Mouse (Mus musculus): ENCODE results near the gene Cmya5.

Gene Cmya5

GRCm38 (mm10) chr13:93062860-93063636 lies 81.5 kb downstream of the Cmya5 start:
- DNase-seq (ENCODE audit: low read depth, low spot score) = no peak

DNA sequence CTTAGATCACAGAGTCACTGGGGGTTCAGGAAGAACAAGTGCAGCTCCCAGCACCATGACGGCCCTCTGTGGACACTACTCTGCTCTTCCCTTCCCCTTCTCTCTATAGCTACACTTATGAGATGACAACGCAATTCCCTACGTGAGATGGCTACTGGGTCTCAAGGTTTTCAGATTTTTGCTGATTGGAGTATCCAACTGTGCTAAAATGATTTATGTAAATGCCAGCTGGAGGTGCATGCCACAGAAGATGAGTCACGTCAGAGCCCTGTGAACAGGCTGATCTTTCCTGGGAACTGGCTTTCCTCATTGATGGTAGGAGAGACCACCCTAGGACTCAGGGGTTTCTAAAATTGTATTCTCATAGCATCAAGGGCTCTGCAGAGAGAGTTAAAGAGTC lies 83.2 kb downstream of the Cmya5 start:
- no peak for DNase-seq (ENCODE audit: low read depth, low spot score)

DNA sequence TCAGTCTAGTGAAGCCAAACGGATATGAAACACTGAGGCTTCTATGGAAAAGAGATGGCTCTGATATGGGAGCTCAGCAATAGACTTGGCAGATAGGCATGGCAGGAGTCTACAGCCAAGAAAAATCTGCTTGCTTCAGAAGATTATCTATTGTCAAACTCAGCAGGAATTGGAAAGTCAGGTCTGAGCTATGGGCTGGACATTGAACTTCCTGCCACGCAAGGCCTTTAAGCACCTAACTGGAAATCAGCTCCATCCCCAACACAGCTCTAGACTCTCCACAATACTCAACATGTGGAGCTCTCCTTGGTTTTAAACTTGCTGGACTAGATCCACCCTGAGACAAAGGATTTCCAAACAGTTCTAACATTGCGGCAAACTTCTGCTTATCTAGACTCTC lies 84.1 kb downstream of the Cmya5 start:
- no peak for DNase-seq (ENCODE audit: low read depth, low spot score)

DNA sequence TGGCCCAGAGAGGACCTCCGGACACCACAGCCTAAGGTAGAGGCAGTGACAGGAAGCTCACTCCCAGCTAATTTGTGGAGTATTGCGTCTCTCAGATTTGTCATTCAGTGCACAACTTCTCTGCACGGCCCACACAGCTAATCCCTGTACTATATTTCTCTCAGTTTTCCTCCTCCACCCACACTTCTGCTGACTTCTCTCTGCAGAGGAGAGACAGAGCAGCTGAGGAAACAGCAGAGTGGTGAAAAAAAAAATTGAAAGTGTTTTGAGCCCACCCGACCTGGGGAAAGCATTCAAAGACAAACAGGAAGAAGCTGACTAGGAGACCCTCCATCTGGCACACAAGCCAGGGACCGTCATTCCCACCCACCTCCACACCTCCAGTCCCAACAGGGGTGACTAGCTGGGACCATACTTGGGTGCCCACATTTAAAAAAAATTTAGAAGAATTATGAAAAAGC lies 85.9 kb downstream of the Cmya5 start:
- no peak for DNase-seq (ENCODE audit: low read depth, low spot score)

- DNase-seq (ENCODE audit: low read depth, low spot score) = no peak
These were observed 86.8 kb downstream of the Cmya5 start for GRCm38 (mm10) chr13:93057492-93058260.

DNA sequence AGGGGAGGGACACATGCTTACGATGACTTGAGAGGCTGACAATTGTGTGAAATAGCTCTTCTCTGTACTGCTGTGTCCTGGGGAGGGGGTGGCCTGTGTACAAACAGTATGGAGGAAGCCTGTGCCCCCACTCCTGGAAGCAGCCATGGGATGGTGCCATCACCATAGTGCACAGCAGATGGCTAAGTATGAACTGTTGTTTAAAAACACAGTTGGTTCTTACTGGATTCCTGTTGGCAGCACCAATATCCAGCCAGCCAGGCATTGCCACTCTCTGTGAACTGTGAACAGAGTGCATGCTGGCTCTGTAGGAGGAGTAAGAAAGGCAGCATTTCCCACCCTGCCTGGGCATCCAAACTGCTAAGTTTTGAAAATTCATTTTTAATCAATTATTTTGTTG lies 88.4 kb downstream of the Cmya5 start:
- no peak for DNase-seq (ENCODE audit: low read depth, low spot score)

GRCm38 (mm10) chr13:93051483-93051882 lies 93.0 kb downstream of the Cmya5 start:
- no peak for DNase-seq (ENCODE audit: low read depth, low spot score)

DNA sequence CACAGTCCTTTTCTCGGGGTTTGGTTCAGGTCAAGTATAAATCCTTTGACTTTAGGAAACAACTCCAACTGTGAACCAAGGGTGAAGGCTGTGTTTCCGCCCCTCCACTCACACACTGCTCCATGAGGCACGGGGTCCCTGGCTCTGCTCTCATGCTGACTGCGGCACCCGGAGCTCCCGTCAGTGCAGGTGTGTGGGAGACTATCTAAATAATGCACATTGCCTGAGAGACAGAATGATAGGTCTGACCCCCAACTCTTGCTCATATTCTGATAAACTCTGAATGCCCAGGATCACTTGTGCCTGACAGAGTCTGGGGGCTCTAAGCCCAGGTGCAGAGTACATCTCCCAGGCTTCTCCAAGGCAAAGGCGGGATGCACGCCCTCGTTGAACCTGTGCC lies 103.5 kb downstream of the Cmya5 start:
- DNase-seq (ENCODE audit: low read depth, low spot score) = no peak

DNA sequence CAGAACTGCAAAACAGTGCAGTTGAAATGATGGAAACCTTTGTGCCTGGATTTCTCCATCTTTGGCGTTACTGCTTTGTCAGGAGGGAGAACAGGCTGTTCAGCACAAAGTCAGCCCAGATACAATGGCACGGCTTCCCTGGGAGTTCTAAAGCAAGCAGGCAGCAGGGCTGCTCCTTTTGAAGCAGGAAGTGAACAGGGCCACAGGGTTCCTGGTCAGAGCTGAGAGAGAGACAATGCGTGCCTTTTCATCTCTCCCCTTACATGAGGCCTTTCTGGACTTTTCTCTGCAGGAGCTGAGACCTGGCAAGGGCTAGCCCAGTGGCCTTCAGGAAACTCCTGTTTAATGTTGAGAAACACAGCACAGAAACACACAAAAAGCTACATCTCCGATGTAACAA lies 108.3 kb downstream of the Cmya5 start:
- DNase-seq (ENCODE audit: low read depth, low spot score) = no peak

GRCm38 (mm10) chr13:93029337-93029736 lies 115.2 kb downstream of the Cmya5 start:
- DNase-seq (ENCODE audit: low read depth, low spot score) = no peak

DNA sequence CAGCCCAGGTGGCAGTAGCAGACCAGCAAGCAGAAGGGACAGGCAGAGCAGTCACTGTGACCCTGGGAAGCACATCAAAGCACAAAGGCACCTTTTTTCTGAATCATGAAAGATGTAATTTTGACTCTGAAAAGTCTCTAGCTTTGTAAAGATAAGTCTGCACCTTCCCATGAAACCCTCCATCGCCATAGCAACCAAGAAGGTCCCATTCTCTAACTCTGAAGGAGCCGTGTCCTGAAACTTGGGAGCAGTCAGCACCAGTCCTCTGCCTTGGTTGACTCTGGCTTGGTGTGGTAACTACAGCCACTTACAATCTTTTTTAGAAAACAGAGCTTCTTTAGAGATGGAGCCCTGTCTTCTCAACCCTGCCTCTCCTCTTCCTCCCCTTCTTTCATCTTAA lies 119.7 kb downstream of the Cmya5 start:
- no peak for DNase-seq (ENCODE audit: low read depth, low spot score)

GRCm38 (mm10) chr13:93022158-93022557 lies 122.4 kb downstream of the Cmya5 start:
- DNase-seq (ENCODE audit: low read depth, low spot score) = no peak

DNA sequence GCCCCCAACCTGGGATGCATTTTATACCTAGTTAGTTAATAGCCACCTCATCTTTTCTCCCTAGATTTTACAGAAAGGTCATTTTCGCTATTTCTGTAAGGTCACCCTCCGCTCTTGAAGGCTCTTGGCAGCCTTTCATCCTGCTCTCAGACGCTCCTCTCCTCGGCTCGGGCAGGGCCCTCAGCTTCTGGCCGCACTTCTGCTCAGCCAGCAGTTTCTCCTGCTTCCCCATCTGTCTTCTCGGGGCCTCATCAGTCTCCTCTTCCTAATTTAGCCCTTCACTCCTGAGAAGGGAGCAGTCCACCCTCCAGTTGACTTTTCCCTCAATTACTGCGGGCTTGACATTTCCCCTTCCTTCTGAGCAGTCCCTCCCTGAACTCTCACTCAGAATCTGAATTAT lies 131.6 kb downstream of the Cmya5 start:
- no peak for DNase-seq (ENCODE audit: low read depth, low spot score)

- DNase-seq (ENCODE audit: low read depth, low spot score) = no peak
These were observed 133.2 kb downstream of the Cmya5 start for GRCm38 (mm10) chr13:93011315-93011714.

DNA sequence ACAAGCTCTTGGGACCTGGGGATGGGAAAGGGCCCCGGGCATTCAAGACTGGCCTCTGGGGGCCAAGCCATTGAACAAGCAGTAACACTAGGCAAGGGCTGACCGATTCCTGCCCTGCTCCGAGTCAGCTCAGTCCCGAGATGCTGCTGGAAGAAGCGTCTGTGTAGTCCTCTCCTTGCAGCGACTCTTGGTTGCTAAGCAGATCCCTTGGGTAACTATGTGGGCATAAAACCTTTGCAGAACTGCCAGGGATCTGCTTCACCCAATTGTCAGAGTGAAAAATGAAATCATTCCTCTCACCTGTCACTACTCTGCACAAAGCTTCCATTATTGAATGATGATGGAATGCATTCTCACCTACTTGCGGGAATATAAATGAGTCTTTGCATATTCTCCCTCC lies 134.0 kb downstream of the Cmya5 start:
- DNase-seq (ENCODE audit: low read depth, low spot score) = no peak

DNA sequence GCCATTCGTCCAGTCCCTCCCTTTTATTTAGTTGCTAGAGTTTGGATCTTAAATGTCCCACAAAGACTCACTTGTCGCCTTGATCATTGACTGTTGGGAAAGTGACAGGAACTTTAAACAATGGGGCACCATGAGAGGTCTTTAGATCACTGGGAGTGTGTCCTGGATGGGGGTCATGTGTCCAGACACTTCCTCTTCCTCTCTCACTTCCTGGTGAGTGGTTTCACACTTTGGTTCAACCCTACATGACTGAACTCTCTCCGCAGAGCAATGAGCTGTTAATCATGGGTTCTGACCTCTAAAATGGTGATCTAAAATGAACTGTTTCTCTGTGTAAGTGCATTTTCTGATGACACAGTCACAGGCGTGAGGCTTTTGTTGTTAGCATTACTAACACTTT lies 137.4 kb downstream of the Cmya5 start:
- DNase-seq (ENCODE audit: low read depth, low spot score) = no peak

GRCm38 (mm10) chr13:93006347-93006746 lies 138.2 kb downstream of the Cmya5 start:
- no peak for DNase-seq (ENCODE audit: low read depth, low spot score)

- no peak for DNase-seq (ENCODE audit: low read depth, low spot score)
These were observed 140.5 kb downstream of the Cmya5 start for GRCm38 (mm10) chr13:93004003-93004402.

- DNase-seq (ENCODE audit: low read depth, low spot score) = no peak
These were observed 142.1 kb downstream of the Cmya5 start for GRCm38 (mm10) chr13:93002456-93002855.

DNA sequence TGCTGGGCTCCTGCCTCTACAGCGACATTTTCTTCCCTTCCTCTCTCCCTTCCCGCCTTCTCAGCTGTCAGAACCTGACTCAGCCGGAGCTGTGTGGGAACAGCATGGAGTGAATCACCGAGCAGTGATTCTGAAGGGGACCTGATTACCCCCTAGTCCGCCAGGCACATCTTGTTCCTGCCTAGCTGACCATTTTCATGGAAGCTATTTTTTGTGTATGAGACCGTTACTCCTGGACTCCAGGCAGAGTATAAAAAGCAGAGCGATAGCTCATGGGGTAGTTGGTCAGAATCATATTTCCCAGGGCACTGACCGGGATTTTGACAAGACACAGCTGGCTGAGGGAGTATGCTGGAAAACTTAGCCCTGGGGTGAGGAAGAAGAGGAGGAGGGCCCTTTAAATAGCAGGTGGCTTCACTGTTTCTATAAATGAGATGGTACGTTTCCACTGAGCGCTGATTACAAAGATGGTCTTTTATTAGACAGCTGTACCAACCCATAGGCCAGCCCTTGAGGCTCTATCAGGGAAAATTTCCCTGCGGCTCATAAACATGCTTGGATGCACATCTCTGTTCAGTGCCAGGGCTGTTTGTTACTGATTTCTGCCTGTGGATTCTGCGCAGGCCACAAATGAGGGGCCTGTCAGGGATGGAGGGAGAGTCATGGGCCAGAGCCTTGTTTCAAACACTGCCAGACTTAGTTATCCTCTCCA lies 143.7 kb downstream of the Cmya5 start:
- DNase-seq (ENCODE audit: low read depth, low spot score) = no peak

DNA sequence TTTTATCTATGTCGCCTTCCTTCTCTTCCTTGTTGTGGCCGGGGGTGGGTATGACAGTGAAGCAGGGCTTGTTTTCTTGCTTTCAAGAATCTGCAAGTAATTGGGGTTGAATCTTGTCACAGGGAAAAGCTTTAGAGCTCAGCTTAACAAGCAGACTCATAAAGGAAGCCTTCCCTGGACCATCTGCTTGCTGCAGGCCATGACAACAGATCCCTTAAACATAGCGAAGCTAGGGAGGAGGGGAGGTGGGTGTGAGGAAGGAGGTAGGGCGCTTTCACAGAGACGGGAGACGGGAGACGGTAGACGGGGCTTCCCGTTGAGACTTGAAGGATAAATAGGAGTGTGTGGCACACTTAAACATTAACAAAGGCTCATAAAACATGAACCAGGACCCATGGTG lies 144.7 kb downstream of the Cmya5 start:
- no peak for DNase-seq (ENCODE audit: low read depth, low spot score)

DNA sequence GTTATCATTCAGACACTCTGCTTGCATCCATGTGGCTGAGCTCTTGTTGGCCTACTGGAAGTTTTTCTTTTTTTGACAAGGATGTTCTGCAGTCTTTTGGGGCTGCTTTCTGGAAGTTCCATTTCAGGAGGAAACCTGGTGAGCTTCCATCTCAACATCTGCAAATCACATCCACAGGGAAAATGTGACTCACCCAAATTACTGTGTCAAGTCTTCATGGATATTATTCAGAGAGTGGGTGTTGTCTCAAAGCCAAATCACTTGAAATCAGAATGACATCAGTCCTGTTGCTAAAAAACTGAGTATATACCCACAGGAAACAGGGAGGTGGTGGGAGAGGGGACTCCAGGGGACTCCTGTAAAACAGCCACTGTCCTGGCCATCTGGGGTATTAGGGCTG lies 149.8 kb downstream of the Cmya5 start:
- DNase-seq (ENCODE audit: low read depth, low spot score) = no peak

Measured in CD4-positive helper T cell, adult 2 months (primary cell).